Mouse (Mus musculus) thymus, postnatal 4 days (tissue): ENCODE results near the gene Rnf115.
A peak's percentile ranks its signal among the peaks of the same experiment; 100 is the strongest.

Experiments
- DNase-seq: peaks from one replicate; pipeline ENCODE4 v3.0.0; 2021

The Rnf115 gene

DNA sequence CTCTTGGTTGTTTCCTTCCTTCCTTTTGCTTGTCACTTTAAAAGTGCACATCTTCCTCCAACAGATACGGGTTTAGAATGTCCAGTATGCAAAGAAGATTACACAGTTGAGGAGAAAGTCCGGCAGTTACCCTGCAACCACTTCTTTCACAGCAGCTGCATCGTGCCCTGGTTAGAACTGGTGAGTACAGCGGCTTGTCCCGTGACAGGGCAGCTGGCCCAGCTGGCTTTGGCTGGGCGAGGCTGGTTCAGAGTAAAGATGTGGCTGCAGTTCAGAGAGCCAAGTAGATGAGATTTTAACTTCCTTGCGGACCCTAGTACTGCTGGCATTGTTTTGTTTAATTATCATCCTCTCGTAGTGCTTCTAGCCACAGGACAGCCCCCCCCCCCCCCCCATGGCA lies 61.0 kb downstream of the Rnf115 start:
- DNase-seq: no peak

DNA sequence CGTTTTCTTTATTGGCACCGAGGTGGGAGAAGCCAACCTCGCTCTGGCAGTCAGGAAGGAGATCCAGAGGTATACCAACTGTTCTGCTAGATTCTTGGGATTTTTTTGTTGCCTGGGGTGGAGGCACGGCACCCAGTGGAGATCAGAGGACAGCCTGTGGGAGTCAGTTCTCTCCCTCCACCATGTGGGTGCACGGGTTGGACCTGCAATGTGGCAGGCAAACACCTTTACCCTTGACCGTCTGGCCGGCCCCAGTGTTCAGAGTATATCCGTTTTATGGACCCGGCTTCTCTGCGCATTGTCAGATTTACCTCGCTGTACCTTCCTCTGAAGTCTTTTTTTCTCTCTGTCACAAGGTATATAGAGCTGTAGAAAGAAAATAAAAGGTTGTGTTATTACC lies 72.8 kb downstream of the Rnf115 start:
- no peak for DNase-seq

DNA sequence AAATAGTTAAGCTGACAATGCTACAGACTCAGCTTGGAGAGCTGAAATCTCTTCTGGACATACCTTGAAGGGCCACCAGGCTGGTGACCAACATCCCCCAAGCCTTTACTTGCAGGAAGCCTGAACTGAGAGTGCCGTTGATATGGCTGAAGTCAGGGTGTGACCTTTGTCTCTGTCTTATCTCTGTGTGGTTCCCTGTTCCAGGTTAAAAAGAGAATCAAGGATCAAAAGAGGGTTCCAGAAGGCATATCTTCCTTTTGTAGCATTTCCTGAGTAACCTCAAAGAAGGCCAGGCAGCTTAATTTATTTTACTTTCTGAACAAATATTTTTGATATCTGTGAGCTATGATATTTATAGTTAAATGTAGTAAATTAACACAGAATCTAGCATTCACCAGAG lies 74.8 kb downstream of the Rnf115 start:
- no peak for DNase-seq

DNA sequence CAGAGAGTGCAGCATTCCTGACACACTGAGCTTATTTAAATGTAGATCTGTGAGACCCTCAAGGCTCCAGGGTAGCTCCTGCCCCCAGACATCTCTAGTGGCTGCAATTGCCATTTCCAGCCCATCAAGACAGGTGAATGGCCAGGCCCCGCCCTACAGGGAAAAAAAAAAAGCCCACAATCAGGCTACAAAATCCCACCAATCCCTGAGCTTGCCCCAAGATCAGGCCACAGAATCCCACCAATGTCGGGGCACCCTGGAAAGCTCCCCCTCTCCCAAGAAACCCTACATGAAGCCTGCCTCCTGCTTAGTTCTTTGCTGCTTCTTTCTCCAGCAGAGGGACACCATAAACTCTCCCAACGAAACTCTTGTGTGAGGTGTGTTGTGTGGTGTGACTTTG lies 80.7 kb downstream of the Rnf115 start:
- DNase-seq: no peak

DNA sequence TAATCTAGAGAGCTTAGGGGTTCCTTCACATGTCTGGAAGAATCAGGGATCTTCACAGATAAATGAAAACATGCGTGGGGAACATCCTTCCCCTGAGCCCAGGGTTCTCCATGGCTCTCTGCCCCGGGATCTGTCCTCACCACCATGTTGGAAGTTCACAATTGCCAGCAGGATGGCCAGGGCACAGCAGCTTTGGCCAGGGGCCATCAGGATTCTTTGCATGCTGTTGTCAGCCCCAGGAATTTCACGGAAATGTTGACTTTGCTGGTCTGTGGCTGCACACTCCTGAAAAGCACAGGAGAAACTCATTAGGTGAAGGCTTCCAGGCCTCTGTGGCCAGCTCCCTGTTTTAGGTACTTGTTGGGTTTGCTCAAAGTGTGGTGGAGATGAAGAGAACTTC lies 81.2 kb downstream of the Rnf115 start:
- DNase-seq: no peak

DNA sequence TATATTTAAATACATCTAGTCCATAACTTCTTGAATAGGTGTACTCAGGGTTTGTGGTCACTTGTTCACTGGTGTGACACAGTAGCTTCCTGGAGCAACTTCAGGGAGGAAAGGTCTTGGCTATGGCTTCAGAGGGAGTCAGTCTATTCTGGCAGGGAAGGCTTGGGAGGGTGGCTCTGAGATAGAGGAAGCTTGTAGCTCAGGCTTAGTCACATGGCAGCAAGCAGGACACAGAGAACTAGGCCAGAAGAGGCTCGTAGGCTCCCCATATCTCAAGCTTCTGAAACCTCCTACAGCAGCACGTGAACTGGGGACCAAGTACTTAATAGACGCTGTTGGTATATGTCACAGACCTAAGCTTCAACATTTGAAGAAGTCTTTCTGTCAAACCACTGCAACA lies 83.8 kb downstream of the Rnf115 start:
- no peak for DNase-seq

DNA sequence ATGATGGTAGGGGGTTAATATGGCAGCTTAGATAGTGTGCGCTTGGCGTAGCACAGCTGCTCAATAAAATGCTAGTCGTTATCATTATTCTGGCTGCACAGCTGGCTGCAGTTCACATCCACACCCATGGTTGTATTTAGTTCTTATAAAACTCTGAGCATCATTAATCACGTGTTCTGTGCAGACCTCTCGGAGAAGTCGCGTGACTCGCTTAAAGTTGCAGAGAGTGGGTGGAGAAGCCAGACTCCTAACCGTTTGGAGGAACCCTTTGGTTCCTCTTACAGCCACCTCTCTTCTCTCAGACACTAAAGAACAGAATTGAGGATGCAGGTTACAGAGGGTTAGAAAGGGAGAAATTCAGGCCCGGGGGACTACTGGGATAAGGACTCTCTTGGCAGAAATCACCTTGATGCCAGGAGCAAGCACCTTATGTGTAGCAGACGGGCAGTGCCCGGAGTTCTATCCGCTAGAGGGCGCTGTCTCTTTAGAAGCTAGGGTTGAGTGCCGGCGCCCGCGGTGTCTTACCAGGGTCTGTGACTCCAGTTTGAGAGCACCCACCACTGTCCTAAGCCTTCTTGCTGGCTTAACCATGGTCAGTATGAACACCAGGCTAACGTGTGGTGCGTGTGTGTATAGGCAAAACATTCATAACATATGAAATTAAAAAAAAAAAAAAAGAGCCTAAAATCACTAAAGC lies 85.1 kb downstream of the Rnf115 start:
- DNase-seq: peak; percentile 98

DNA sequence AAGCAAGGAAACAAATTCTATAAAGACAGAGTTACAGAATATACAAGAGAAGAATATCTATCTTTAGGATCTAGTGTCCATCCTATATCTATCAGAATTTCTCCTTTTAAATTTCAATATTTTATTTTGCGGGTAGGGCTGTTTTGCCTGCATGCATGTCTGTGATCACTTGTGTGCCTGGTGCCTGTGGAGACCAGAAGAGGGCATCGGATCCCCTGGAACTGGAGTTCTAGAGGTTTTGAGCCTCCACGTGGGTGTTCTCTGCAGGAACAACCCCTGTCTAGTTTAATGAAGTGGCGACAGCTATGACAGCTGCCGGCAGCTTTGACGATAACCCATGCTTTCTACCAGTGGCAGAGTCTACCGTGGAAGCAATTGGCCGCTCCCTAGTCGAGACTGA lies 85.6 kb downstream of the Rnf115 start:
- DNase-seq: peak; percentile 64

DNA sequence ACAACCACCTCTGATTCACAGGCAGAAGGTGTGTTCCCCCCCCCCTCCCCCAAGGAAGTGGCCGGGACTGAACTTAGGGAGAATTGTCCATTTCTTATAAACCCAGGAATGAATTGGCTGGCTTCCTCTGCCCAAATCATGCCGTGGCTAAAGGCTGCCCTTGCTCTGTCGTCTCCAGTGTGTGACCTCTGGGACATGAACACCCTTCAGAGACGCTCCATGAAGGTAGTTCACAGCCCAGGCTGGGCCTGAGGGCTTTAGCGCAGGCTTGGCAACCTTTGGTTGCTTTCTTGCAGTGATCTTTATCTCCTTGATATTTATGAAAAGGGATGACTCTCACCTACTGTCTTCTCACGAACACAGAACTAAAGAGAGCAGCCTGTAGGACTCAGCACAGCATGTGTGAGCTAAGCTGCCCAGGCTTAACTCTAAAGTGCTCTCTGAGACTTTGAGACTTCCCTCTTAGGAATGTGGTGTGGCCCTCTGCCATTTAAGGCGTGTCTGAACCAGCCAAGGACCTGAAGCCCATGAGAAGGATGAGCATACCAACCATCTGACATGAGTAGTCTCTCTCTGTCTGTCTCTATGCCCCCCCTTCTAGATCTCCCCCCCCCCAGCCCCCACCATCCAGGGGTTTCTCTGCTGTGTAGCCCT lies 86.3 kb downstream of the Rnf115 start:
- peak; percentile 26 for DNase-seq

DNA sequence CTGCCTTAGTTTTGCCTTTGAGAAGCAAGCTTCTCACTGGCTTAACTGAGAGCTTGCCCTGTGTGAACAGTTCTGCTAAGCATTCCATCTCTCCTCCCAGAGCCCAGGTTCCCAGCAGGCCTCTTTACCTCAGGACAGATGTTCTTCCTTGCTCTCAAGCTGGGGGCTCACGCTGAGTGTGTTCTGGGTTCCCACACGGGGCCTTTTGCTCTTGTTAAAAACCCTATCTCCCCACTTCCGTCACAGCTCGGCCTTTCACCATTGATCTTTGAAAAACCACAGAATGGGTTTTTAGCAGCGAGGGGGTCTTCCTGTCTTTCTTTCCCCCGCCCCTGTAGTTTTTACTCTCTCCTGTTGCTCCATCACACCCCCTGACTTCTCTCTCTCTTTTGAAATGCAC lies 86.9 kb downstream of the Rnf115 start:
- peak; percentile 71 for DNase-seq

DNA sequence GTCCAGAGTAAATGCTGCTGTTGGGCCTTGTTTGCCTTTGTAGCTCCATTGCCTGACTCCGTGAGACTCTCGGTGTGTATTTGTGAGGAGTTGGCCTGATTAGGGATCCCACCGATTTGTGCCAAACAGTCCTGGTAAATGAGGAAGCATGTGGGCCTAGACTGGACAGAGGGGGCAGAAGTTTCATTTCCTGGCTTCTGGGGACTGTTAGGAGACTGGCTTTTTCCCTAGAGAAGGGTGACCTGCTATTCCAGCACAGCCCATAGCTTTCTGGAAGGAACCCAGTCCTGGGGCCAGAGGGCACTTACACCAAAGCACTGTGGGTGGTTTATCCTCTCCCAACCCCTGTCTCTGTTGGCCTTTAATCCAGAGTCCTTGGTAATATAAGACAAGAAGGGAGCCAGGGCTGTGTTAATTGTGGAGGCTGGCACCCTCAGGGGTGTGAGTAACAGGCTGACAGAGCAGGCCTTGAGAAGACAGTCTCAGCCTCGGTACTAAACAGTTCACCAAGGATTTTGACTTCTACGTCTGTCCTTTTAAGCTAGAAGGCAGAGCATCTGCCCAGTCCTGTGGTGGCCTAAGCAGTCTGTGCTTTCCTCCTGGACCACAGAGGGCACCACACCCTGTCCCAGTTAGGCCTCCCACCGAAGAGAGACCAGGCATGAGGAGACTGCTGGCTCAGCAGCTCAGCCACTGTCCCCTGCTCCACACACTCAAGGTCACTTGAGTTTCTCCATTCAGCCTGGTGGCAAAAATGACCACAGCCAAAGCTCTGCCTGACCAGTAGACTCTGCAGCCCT lies 92.9 kb downstream of the Rnf115 start:
- DNase-seq: no peak

DNA sequence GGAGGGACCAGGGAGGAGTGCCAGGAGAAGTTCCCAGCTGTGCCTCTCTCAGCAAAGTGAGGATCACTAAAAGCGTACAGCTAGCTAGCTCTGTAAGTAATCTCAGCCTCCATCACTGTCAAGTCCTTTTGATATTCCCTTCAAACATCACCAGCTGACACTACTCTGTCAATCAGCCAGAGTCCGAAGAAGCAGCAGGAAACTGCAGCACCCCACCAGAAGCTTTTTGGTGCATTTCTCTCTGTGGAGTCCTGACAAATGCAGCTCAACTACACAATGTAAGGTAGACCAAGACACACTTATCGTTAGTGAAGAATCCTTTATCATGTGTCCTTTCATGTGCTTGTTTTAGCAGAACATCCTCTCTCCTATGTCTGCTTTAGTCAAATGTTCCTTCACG lies 94.1 kb downstream of the Rnf115 start:
- DNase-seq: no peak

DNA sequence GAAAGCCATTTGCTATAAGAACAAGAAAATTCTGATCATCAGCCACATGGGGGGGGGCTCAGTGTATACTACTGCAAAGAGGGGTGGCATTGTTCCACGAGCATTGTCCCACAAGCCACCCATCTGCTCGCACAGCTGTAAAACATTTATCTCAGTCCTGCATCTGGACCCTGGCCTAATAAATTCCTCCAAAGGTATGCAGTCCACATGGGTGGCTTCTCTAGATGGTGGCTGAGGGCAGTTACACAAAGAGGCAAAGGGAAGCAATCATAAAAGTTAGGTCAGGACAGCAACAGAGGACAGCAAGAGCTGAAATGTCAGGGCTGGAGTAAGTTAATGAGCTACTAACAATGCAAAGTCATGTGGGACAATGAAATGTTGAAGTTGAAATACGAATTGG lies 96.2 kb downstream of the Rnf115 start:
- no peak for DNase-seq

DNA sequence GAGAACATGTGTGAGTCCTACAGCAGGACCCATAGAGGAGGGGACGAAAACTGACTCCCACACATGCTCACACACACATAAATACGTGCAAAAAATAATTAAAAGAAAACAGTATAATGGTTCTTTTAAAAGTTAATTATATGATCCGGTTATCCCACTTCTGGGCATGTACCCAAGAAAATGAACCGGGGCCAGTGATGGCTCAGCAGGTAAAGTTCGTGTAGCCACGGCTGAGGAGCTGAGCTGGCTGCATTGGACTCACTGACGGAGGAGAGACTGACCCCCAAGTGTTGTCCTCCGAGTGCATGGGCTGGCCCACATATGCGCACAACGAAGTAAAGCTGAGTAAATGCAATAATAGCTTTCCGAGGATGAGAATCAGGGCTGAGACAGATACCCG lies 97.2 kb downstream of the Rnf115 start:
- no peak for DNase-seq

DNA sequence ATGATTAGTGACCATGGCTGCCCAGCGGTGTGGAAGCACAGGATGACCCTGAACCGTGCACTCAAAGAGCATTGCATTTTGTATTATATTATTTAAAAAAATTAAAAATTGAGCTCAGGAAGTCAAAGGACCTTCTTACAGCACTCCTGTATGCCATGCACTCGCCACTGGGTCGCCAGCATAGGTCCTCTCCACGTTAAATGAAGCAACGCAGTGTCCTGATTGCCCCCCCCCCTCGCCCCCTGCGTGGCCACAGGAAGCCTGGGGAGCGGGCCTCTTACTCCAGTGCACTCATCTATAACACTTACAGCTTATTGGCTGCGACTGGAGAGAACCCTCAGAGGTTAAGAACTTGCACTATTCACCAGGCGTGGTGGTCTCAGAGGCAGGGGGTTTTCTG lies 97.8 kb downstream of the Rnf115 start:
- DNase-seq: no peak

DNA sequence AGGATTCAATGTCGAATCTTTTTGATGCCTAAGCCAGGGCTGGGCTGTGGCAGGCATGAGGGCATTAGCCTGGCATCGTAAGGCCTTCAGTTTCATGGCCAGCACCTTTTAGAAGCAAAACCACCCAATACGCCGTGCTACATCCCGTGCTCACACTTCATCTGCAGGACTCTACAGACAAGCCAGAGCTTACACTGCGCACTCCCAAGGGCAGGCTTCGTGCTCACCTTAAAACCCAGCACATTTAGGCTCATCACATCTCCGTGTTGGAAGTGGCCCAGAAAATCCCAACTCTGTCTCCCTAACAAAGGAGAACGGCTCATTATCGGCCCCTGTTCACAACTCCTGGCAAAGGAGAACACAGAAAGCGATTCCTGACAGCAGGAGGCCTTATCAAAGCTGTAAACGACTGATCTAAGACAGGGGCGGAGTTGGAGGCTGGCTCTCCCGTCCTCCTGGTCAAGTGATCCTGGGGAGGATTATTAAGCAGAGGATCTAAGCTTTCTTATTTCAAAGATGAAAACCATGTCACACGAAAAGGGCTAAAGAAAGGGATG lies 100.9 kb downstream of the Rnf115 start:
- no peak for DNase-seq

DNA sequence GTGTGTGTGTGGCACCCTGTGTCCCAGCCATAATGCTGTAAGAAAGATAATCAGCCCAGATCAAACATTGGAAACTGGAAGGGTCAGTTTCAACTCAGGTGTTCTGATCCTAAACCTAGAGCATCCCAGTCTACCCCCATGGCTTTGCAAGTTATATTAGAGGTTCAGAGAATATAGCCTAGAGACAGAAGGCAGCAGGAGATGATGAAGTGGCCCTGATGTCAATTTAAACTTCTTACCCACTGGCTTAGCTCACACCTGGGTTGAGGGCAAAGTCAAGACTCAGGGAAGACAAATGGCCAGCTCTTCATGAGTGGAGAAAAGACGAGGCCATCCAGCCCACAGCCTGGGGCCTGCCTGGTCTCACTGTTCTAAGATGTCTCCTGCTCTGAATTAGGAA lies 101.5 kb downstream of the Rnf115 start, which contains the start of the genes Pdzk1 and Cd160:
Gene Pdzk1 (plus strand): TSS at position 301 of the 400 bp plus-strand sequence.
Gene Cd160 (minus strand): TSS at position 368 of the 400 bp plus-strand sequence.
- DNase-seq: no peak

DNA sequence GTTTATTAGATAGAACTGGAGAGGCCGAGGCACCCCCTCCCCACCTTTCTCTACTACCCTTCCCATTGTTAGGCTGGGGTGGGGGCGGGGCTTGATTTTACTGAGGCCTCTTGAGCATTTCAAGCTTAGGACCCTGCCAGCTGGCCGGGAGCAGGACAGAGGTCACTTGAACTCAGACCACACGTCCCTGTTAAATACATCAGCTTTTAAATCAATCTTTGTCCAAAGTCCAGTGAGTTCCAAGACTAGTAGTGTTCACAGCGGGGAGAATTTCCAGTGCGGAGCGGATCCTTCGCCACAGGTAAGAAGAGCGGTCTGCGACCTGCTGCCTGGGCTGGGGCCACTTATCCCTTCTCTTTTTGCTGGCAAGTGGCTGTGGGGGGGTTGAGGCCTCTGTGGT lies 102.4 kb downstream of the Rnf115 start:
- no peak for DNase-seq

DNA sequence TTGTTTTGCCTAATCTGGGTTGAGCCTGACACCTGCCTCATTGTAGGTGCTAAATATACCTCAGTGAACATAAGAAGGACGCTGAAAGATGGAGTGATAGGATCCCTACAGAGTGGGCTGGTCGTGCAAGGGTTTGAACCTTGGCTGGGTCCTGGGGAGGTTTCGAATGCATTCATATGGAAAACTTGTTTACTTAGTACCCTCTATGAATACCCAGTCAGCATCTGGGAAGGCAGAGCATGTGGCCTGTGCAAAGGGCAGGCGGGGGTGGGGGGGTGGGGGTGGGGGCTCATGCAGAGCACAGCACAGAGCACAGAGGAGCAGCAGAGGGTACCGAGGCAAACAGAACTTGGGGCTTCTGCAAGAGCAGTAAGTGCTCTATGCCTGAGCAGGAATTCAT lies 105.5 kb downstream of the Rnf115 start:
- DNase-seq: no peak

DNA sequence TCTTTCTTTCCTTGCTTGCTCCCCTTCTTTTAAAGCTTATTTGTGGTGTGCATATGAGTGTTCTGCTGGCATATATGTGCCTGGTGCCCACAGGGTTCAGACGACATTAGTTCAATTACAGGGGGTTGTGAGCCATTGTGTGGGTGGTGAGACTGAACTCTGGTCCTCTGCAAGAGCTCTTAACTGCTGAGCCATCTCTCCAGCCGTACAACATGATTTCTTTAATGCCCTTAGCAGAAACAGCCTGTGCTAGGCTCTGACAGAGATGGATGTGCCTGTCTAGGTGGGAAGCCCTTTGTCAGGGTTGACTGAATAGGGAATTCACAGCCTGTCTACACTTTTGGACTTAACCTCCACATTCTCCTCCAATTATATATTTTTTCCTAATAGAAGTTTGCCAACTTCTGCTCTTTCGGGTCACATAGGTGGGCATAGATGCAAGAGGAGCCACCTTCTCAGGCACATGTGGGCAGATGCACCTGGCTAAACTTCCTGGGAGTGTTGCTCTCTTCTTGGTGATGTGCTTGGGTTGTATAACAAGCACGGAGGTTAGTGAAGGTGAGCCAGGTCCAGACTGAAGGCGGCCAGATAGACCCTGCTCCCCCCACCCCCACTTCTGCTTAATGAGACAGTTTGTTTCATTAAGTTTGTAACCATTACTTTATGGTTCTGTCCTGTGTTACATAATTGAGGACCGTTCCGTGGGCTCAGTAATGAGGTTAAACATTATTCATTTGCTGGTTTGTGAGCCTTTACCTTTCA lies 107.3 kb downstream of the Rnf115 start:
- DNase-seq: no peak

DNA sequence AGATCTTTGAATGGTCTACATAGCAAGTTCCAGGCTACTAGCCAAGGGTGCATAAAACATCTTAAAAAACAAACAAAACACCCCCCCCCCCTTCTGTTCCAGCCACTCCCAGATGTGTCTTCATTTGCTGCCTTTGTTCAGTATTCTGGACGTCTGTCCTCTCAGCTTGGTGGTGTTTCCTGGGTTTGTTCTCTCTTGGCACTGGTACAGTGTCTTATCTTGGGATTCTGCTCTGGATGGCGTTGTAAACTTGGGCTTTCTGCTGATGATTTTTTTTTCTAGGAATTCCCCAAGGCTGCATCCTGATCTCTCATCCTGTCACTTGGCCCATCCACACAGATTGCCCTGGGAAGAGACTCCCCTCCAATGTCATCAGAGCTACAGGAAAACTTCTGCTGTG lies 109.0 kb downstream of the Rnf115 start:
- DNase-seq: no peak

DNA sequence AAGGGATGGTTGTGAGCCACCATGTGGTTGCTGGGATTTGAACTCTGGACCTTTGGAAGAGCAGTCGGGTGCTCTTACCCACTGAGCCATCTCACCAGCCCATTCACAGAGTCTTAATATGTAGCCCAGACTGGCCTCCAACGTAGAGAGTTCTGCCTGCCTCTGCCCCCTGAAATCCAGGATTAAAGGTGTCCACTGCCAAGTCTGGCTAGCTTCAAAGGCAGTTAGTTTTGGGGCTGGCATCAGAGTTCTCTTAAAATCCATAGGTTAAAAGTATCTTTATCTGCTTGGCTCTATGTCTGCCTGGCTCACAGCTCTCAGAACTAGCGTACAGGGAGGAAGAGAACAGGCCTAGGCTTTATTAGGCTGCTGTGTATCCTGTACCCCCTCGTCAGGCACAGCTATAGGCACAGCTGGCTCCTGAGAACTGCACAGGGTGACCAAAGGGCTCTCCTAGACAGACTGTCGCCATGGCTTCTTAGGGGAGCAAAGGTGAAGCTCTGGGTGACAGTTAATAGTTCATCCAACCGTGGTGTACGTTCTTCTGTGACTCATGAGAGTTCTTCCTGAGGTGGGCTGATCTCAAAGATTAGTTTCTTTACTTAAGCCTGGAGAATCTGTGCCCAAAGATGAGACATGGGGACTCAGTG lies 111.7 kb downstream of the Rnf115 start:
- no peak for DNase-seq
